Mouse (Mus musculus): ENCODE measurements around the gene Clip1. TPM values are rescaled to one million over a fixed set of nuclear protein-coding genes. Genes with fewer than 3 reads are reported as not detected.
A peak's percentile ranks its signal among the peaks of the same experiment; 100 is the strongest.

Gene Clip1
- polyA plus RNA-seq, 1 experiment from 2014 or later: 45.2 TPM

GRCm38 (mm10) chr5:123572357-123573186 is 111.8 kb downstream of the Clip1 start, which contains the start of gene Vps33a:
TSS of gene Vps33a (minus strand) at chr5:123573038.
- Histone ChIP-seq H3K27ac (ENCODE audit: low read depth, low read length) (peak within 1 kb of the TSS; percentile 35; the same call in 1 of the 2 replicates), H3K9ac (ENCODE audit: low read depth, low read length) (peak within 1 kb of the TSS; percentile 91), H3K4me1 (ENCODE audit: control insufficient read depth, insufficient read depth, low read length) (peaks cover 7% of the 10 kb centered on the region), H3K27me3 (ENCODE audit: control insufficient read depth, insufficient read depth, low read length) (no peaks in the 10 kb centered on the region), H3K9me3 (replicated peaks; ENCODE audit: control insufficient read depth, low read length) (no peaks in the 10 kb centered on the region), H3K36me3 (ENCODE audit: control insufficient read depth, insufficient read depth, low read length) (peaks cover 10% of the 10 kb centered on the region), H3K4me2 (peak within 1 kb of the TSS; percentile 96), H3K4me3 (ENCODE audit: low read depth, low read length) (peak within 1 kb of the TSS; percentile 97)
- WGBS (ENCODE audit: insufficient replicate concordance): under 1% methylated on average over 54 of the region's 54 CpGs
- ATAC-seq (replicated peaks; ENCODE audit: insufficient number of reproducible peaks, low FRiP score, low TSS enrichment): peak; percentile 87

- Histone ChIP-seq H3K36me3 (ENCODE audit: control insufficient read depth, insufficient read depth, low read length) (peaks cover 14% of the 10 kb centered on the region), H3K9ac (ENCODE audit: low read depth, low read length) (no peak overlapping the region), H3K4me1 (ENCODE audit: control insufficient read depth, insufficient read depth, low read length) (no peaks in the 10 kb centered on the region), H3K27ac (ENCODE audit: low read depth, low read length) (no peak overlapping the region), H3K4me2 (no peak overlapping the region), H3K27me3 (ENCODE audit: control insufficient read depth, insufficient read depth, low read length) (no peaks in the 10 kb centered on the region), H3K9me3 (replicated peaks; ENCODE audit: control insufficient read depth, low read length) (no peaks in the 10 kb centered on the region), H3K4me3 (ENCODE audit: low read depth, low read length) (no peak overlapping the region)
- no peak for ATAC-seq (replicated peaks; ENCODE audit: insufficient number of reproducible peaks, low FRiP score, low TSS enrichment)
- WGBS (ENCODE audit: insufficient replicate concordance): 92% methylated on average over 11 of the region's 11 CpGs
These were observed 123.3 kb downstream of the Clip1 start for GRCm38 (mm10) chr5:123561128-123561527.

GRCm38 (mm10) chr5:123559588-123559987 is 124.8 kb downstream of the Clip1 start:
- WGBS (ENCODE audit: insufficient replicate concordance): 91% methylated on average over 8 of the region's 8 CpGs
- H3K36me3 ChIP-seq (ENCODE audit: control insufficient read depth, insufficient read depth, low read length): peaks cover 14% of the 10 kb centered on the region

GRCm38 (mm10) chr5:123556451-123556850 is 128.0 kb downstream of the Clip1 start:
- Histone ChIP-seq H3K9ac (ENCODE audit: low read depth, low read length) (no peak overlapping the region), H3K9me3 (replicated peaks; ENCODE audit: control insufficient read depth, low read length) (no peaks in the 10 kb centered on the region), H3K27ac (ENCODE audit: low read depth, low read length) (no peak overlapping the region), H3K4me2 (no peak overlapping the region), H3K4me3 (ENCODE audit: low read depth, low read length) (no peak overlapping the region), H3K36me3 (ENCODE audit: control insufficient read depth, insufficient read depth, low read length) (peaks cover 7% of the 10 kb centered on the region), H3K4me1 (ENCODE audit: control insufficient read depth, insufficient read depth, low read length) (no peaks in the 10 kb centered on the region), H3K27me3 (ENCODE audit: control insufficient read depth, insufficient read depth, low read length) (no peaks in the 10 kb centered on the region)
- no peak for ATAC-seq (replicated peaks; ENCODE audit: insufficient number of reproducible peaks, low FRiP score, low TSS enrichment)
- WGBS (ENCODE audit: insufficient replicate concordance): 65% methylated on average over 2 of the region's 2 CpGs

More at GRCm38 (mm10) chr5:123559588-123559987, 124.8 kb downstream of the Clip1 start:
- Histone ChIP-seq H3K9ac (ENCODE audit: low read depth, low read length) (no peak overlapping the region), H3K27ac (ENCODE audit: low read depth, low read length) (no peak overlapping the region), H3K4me2 (no peak overlapping the region), H3K27me3 (ENCODE audit: control insufficient read depth, insufficient read depth, low read length) (no peaks in the 10 kb centered on the region), H3K4me1 (ENCODE audit: control insufficient read depth, insufficient read depth, low read length) (no peaks in the 10 kb centered on the region), H3K9me3 (replicated peaks; ENCODE audit: control insufficient read depth, low read length) (no peaks in the 10 kb centered on the region), H3K4me3 (ENCODE audit: low read depth, low read length) (no peak overlapping the region)
- no peak for ATAC-seq (replicated peaks; ENCODE audit: insufficient number of reproducible peaks, low FRiP score, low TSS enrichment)

GRCm38 (mm10) chr5:123555693-123556092 is 128.7 kb downstream of the Clip1 start:
- WGBS (ENCODE audit: insufficient replicate concordance): 74% methylated on average over 7 of the region's 7 CpGs
- ATAC-seq (replicated peaks; ENCODE audit: insufficient number of reproducible peaks, low FRiP score, low TSS enrichment): no peak
- H3K27ac ChIP-seq (ENCODE audit: low read depth, low read length): no peak overlapping the region
- H3K4me3 ChIP-seq (ENCODE audit: low read depth, low read length): no peak overlapping the region
- no peak overlapping the region for H3K9ac ChIP-seq (ENCODE audit: low read depth, low read length)
- peaks cover 7% of the 10 kb centered on the region; the same call in 1 of the 2 replicates for H3K36me3 ChIP-seq (ENCODE audit: control insufficient read depth, insufficient read depth, low read length)
- no peaks in the 10 kb centered on the region for H3K27me3 ChIP-seq (ENCODE audit: control insufficient read depth, insufficient read depth, low read length)
- H3K4me1 ChIP-seq (ENCODE audit: control insufficient read depth, insufficient read depth, low read length): no peaks in the 10 kb centered on the region
- no peak overlapping the region for H3K4me2 ChIP-seq
- no peaks in the 10 kb centered on the region for H3K9me3 ChIP-seq (replicated peaks; ENCODE audit: control insufficient read depth, low read length)

GRCm38 (mm10) chr5:123533801-123534200 is 150.6 kb downstream of the Clip1 start:
- WGBS (ENCODE audit: insufficient replicate concordance): 89% methylated on average over 10 of the region's 10 CpGs
- no peaks in the 10 kb centered on the region for H3K27me3 ChIP-seq (ENCODE audit: control insufficient read depth, insufficient read depth, low read length)
- H3K4me2 ChIP-seq: no peak overlapping the region
- peaks cover 15% of the 10 kb centered on the region for H3K36me3 ChIP-seq (ENCODE audit: control insufficient read depth, insufficient read depth, low read length)
- H3K27ac ChIP-seq (ENCODE audit: low read depth, low read length): no peak overlapping the region
- H3K9me3 ChIP-seq (replicated peaks; ENCODE audit: control insufficient read depth, low read length): no peaks in the 10 kb centered on the region
- no peaks in the 10 kb centered on the region for H3K4me1 ChIP-seq (ENCODE audit: control insufficient read depth, insufficient read depth, low read length)
- no peak overlapping the region for H3K9ac ChIP-seq (ENCODE audit: low read depth, low read length)
- no peak for ATAC-seq (replicated peaks; ENCODE audit: insufficient number of reproducible peaks, low FRiP score, low TSS enrichment)
- no peak overlapping the region for H3K4me3 ChIP-seq (ENCODE audit: low read depth, low read length)

- Histone ChIP-seq H3K9me3 (replicated peaks; ENCODE audit: control insufficient read depth, low read length) (no peaks in the 10 kb centered on the region), H3K27ac (ENCODE audit: low read depth, low read length) (no peak overlapping the region), H3K4me3 (ENCODE audit: low read depth, low read length) (no peak overlapping the region), H3K9ac (ENCODE audit: low read depth, low read length) (no peak overlapping the region), H3K4me1 (ENCODE audit: control insufficient read depth, insufficient read depth, low read length) (no peaks in the 10 kb centered on the region), H3K27me3 (ENCODE audit: control insufficient read depth, insufficient read depth, low read length) (no peaks in the 10 kb centered on the region), H3K4me2 (no peak overlapping the region), H3K36me3 (ENCODE audit: control insufficient read depth, insufficient read depth, low read length) (peaks cover 11% of the 10 kb centered on the region)
- ATAC-seq (replicated peaks; ENCODE audit: insufficient number of reproducible peaks, low FRiP score, low TSS enrichment): no peak
- 92% methylated on average over 8 of the region's 8 CpGs for WGBS (ENCODE audit: insufficient replicate concordance)
These were observed 154.4 kb downstream of the Clip1 start for GRCm38 (mm10) chr5:123530056-123530455.

GRCm38 (mm10) chr5:123528641-123529040 is 155.8 kb downstream of the Clip1 start:
- H3K9me3 ChIP-seq (replicated peaks; ENCODE audit: control insufficient read depth, low read length): no peaks in the 10 kb centered on the region
- no peak overlapping the region for H3K27ac ChIP-seq (ENCODE audit: low read depth, low read length)
- no peaks in the 10 kb centered on the region for H3K27me3 ChIP-seq (ENCODE audit: control insufficient read depth, insufficient read depth, low read length)
- 65% methylated on average over 7 of the region's 7 CpGs for WGBS (ENCODE audit: insufficient replicate concordance)
- no peak overlapping the region for H3K9ac ChIP-seq (ENCODE audit: low read depth, low read length)
- H3K4me1 ChIP-seq (ENCODE audit: control insufficient read depth, insufficient read depth, low read length): peaks cover 4% of the 10 kb centered on the region
- no peak overlapping the region for H3K4me3 ChIP-seq (ENCODE audit: low read depth, low read length)
- peaks cover 7% of the 10 kb centered on the region for H3K36me3 ChIP-seq (ENCODE audit: control insufficient read depth, insufficient read depth, low read length)
- H3K4me2 ChIP-seq: no peak overlapping the region
- ATAC-seq (replicated peaks; ENCODE audit: insufficient number of reproducible peaks, low FRiP score, low TSS enrichment): no peak

All from heart, embryonic 11.5 days (tissue).